Mouse (Mus musculus) bone marrow, adult 2 months (tissue): ENCODE results near the gene Fcrl1. TPM values are rescaled to one million over a fixed set of nuclear protein-coding genes. Genes with fewer than 3 reads are reported as not detected.
"Not testable (repeated sequence)": the region's sequence is repeated elsewhere in the genome, so short reads cannot be mapped to it uniquely, and the experiment has no call there.

Experiments
- H3K27ac ChIP-seq: fragments of 200-500 bp; 2 replicates; pipeline ENCODE4 v1.5.1; 2012; ENCODE audit warnings: low read depth, mild to moderate bottlenecking, control low read depth, inconsistent platforms, low read length; ENCODE audit not compliant: control insufficient read depth, poor library complexity, insufficient read depth
- H3K4me1 ChIP-seq: fragments of 200-500 bp; 2 replicates; pipeline ENCODE4 v1.6.1; 2011; ENCODE audit warnings: low read length; ENCODE audit not compliant: control insufficient read depth, insufficient read depth
- H3K4me3 ChIP-seq: fragments of 200-500 bp; replicated peaks from 2 replicates; pipeline ENCODE3; 2011; ENCODE audit warnings: mild to moderate bottlenecking, low read depth, low read length, control low read depth; ENCODE audit not compliant: control insufficient read depth
- CTCF ChIP-seq: fragments of 200-500 bp; IDR thresholded peaks from 2 replicates; pipeline ENCODE4 v1.5.1; 2011; ENCODE audit warnings: low read length, control low read depth; ENCODE audit not compliant: control insufficient read depth, insufficient read depth
- POLR2A ChIP-seq: fragments of 200-500 bp; IDR thresholded peaks from 2 replicates; pipeline ENCODE4 v1.6.1; 2011; ENCODE audit warnings: low read depth, mild to moderate bottlenecking, control low read depth, low read length, borderline replicate concordance; ENCODE audit not compliant: control insufficient read depth
- WGBS: fragments of 180-500 bp; shearing (Covaris S2); methylation state at CpG from one replicate; pipeline ENCODE4 v1.1.7; 2018; 5-methylcytosine and 5-hydroxymethylcytosine counted together
- polyA plus RNA-seq: library from polyadenylated mRNA; stranded (reverse); fragments of >200 nt; gene quantifications from 2 replicates; pipeline ENCODE4 v1.2.4, GENCODE M21; 2011; ENCODE audit warnings: low replicate concordance; ENCODE audit not compliant: missing spikeins, insufficient read depth, insufficient read length

Fcrl1 gene
- 7.1 and 14.9 TPM in 2 replicates for polyA plus RNA-seq

DNA sequence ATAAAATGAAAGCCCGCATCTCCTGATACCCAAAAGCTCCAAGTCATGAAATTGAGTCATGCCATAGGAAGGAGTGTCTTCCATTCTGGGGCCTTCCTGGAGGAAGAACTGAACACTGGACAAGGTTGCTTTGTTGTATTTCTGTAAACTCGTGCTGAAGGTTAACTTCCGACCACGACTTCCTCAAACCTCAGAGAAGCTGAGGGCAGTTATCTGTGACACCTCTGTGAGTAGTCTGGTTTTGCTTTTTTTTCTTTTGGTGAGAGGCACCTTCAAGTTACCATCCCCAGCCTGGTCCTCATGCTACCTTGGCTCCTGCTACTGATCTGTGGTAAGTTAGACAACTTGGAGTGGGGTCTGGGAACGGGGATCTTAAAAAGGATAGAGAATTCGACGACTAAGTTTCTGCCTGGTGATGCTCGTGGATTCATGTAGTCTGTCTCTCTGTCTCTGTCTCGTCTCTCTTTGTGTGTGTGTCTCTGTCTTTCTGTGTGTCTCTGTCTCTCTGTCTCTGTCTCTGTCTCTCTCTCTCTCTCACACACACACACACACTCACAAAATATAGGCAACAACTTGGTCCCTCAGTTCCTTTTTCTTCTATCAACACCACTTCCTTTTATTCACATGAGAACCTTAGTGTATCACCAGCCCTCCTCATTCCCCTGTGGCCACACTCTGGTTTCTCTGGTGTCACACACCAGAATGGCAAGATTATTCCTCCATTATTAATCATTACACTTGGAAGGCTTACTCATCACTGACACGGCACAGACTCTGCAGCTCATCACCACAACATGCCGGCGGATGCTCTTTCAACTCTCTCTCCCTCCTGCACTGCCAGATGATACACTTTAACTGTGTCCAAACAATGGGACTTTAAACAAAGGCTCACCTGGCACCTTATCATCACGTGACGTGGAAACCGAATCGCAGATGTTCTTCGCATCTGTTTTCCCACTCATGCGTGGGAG lies at the start of gene Fcrl1:
TSS of gene Fcrl1 (plus strand) at position 193 of the 971 bp plus-strand sequence.
- no peak for TF ChIP-seq POLR2A
- TF ChIP-seq CTCF: no peak
- Histone ChIP-seq H3K4me1 (peaks cover 4% of the 10 kb centered on the region), H3K27ac (peak within 1 kb of the TSS; percentile 68), H3K4me3 (peak within 1 kb of the TSS; percentile 65)
- 38% methylated on average over 18 of the region's 18 CpGs for WGBS

DNA sequence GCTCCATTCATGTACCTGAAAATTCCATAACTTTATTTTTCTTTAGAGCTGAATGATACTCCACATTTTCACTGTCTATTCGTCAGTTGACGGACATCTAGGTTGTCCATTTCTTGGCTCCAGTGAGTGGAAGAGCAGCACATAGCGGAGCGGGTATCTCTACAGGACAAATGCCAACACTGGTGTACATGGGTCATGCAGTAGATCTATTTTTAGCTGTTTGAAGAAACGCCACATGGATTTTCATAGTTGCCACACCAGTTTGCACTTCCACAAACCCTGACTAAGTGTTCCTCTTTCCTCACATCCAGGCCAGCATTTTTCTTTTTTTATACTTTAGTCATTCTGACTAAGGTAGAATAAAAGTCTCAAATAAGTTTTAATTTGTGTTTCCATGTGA lies 38.3 kb upstream of the Fcrl1 start:
- no peak for TF ChIP-seq POLR2A
- no peak for TF ChIP-seq CTCF
- Histone ChIP-seq H3K4me1 (no peaks in the 10 kb centered on the region; the same call in 1 of the 2 replicates), H3K27ac (no peak overlapping the region), H3K4me3 (no peak overlapping the region)
- WGBS: 46% methylated on average over 5 of the region's 5 CpGs

DNA sequence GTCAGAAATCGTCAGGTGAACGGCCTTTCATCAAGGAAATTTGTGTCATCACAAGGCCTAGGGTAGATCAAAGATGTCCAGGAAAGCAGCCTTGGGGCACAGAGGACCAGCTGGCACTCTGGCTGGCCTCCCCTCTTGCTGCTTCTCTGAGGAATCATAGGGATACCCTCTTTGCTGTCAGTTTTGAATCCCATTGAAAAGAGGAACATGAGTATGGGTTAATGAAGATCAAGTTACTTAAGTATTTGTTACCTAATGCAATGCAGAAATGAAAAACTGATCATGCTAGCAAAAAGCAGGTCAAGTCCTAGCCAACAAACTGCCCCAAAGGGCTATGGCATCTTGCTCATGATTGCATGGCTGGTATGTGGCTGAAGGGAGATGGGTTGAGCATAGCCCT lies 25.2 kb upstream of the Fcrl1 start:
- H3K4me3 ChIP-seq, H3K27ac ChIP-seq, H3K4me1 ChIP-seq: not testable (repeated sequence)
- 53% methylated on average over 2 of the region's 2 CpGs for WGBS

DNA sequence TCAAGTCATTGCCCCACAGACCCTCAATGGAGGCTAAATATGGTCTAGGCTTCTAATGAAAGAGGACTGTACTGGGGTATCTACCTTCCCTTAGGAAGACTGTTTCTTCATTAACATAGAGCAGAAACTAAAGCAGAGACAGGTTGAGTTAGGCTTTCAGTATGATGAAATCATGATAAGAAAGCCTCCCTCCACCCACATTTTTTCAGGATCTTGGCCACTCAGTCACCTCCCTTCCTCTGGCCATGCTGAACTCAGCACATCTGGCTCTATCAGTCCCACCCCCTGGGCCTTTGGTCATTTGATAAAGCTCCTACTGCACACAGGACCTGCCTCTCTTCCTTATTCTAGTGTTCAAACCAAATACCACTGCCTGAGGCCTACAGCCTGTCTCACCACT lies 18.6 kb upstream of the Fcrl1 start, which contains the start of gene Cd5l:
TSS of gene Cd5l (plus strand) at position 301 of the 400 bp plus-strand sequence.
- peaks cover 3% of the 10 kb centered on the region; the same call in 1 of the 2 replicates for H3K4me1 ChIP-seq
- TF ChIP-seq POLR2A (no peak), CTCF (no peak)
- H3K4me3 ChIP-seq: no peak within 1 kb of the TSS
- no peak within 1 kb of the TSS for H3K27ac ChIP-seq

- TF ChIP-seq POLR2A: no peak
- no peak for TF ChIP-seq CTCF
- H3K27ac ChIP-seq: no peak overlapping the region
- H3K4me1 ChIP-seq: peaks cover 3% of the 10 kb centered on the region; the same call in 1 of the 2 replicates
- H3K4me3 ChIP-seq: no peak overlapping the region
These were observed 17.0 kb upstream of the Fcrl1 start for GRCm38 (mm10) chr3:87359215-87359614.

DNA sequence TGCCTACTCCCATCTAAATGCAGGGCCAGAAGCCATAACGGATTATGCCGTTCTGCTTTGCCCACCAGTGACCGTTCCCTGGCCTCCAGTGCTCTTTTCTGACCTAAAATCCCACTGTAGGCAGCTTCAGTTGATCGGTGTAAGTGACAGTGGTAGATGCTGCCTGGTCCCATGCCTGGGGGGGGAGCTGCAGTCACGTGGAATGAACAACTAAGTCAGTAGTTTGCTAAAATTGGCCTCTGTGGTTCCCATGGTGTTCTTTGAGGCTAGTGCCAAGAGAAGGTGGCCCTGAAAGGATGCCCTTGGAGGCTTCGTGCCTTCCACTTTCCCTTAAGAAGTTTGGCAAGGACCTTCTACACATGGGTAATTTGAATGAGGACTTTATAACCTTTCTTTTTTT lies 15.7 kb upstream of the Fcrl1 start:
- Histone ChIP-seq H3K4me3 (no peak overlapping the region), H3K4me1 (peaks cover 3% of the 10 kb centered on the region; the same call in 1 of the 2 replicates), H3K27ac (no peak overlapping the region)
- 73% methylated on average over 6 of the region's 6 CpGs for WGBS
- TF ChIP-seq POLR2A (no peak), CTCF (peak; percentile 42)

- WGBS: 89% methylated on average over 14 of the region's 14 CpGs
- Histone ChIP-seq H3K27ac (no peak overlapping the region), H3K4me3 (no peak overlapping the region), H3K4me1 (peaks cover 3% of the 10 kb centered on the region; the same call in 1 of the 2 replicates)
- no peak for TF ChIP-seq POLR2A
- TF ChIP-seq CTCF: no peak
These were observed 10.5 kb upstream of the Fcrl1 start for GRCm38 (mm10) chr3:87365691-87366090.

- 89% methylated on average over 10 of the region's 10 CpGs for WGBS
- Histone ChIP-seq H3K4me3 (no peak overlapping the region), H3K4me1 (no peaks in the 10 kb centered on the region; the same call in 1 of the 2 replicates), H3K27ac (no peak overlapping the region)
- no peak for TF ChIP-seq CTCF
- no peak for TF ChIP-seq POLR2A
These were observed 8.7 kb upstream of the Fcrl1 start for GRCm38 (mm10) chr3:87367511-87367910.

DNA sequence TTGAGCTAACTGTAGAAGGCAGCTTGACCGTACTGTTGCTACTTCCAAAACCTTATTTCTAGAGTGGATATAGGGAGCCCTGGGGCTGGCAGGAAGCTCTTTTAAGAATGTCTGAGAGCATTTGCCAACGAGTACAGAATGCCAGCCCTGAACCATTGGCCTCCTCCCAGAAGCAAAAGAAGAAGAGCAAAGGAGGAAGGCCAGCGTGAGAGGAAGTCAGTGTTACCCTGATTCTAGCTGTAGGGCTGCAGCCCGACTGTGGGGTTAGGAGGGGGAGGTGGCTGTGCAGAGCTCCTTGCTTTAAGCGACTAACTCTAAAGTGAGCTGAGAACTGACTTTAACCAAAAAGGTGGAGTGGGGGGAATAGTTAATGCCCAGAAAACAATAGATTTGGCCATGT lies 7.0 kb upstream of the Fcrl1 start:
- Histone ChIP-seq H3K4me1 (no peaks in the 10 kb centered on the region; the same call in 1 of the 2 replicates), H3K4me3 (no peak overlapping the region), H3K27ac (no peak overlapping the region; the same call in 1 of the 2 replicates)
- WGBS: 14% methylated on average over 5 of the region's 5 CpGs
- TF ChIP-seq CTCF (no peak), POLR2A (no peak)
